Mouse (Mus musculus) liver, postnatal 0 days (tissue): ENCODE data around the gene Agbl5.

ENCODE experiments used
- CTCF ChIP-seq: sonication (generic); IDR thresholded peaks from 2 replicates; pipeline ENCODE4 v1.5.1; 2016; ENCODE audit warnings: antibody characterized with exemption, low read depth
- EP300 ChIP-seq: IDR thresholded peaks from 2 replicates; pipeline ENCODE4 v1.6.1; 2016; ENCODE audit warnings: antibody characterized with exemption, low read depth, mild to moderate bottlenecking

DNA sequence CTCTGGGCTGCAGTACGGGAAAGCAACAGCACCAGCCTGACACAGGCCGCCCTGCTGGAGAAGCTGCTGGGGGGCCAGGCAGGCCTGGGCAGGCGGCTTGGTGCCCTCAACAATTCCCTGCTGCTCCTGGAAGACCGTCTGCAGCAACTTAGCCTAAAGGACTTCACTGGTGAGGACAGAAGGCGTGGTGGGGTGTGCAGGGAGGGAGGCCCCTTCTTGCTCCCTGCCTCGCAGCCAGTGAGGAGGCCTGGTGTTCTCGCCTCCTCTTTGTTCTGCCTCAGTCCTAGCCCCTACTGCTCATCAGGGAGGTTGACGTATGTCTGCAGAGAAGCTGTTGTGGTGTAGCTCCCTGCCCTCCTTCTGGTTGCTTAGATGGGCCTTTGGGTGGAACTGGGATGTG lies 30.2 kb downstream of the Agbl5 start:
- TF ChIP-seq EP300 (no peak), CTCF (no peak)
